Mouse (Mus musculus) stomach, postnatal 0 days (tissue): ENCODE results near the gene Ccnj.

Source experiments
- CTCF ChIP-seq: IDR thresholded peaks from 2 replicates; pipeline ENCODE4 v1.5.1; 2016; ENCODE audit warnings: antibody characterized with exemption, low read depth, mild to moderate bottlenecking, moderate library complexity
- EP300 ChIP-seq: optimal IDR thresholded peaks from 2 replicates; pipeline ENCODE3; 2016; ENCODE audit warnings: antibody characterized with exemption

DNA sequence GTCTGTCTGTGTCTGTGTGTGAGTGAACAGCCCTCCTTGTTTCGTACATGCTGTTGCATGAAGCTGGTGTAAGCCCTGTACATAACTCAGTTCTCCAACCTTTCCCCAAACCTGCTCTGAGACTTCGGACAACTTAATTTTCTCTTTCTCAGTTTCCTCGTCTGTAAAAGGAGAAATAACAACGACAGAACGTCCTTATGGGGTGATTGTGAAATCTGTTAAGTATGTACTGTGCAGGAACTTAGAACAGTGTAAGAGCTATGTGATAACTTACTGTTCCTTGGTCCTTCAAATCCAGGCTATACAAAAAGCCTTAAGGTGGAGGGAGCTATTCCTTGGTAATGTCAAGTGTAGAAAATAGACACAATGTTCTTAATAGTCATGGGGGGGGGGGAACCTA is 1.3 kb downstream of the Ccnj start:
- TF ChIP-seq CTCF (no peak), EP300 (no peak)
